Mouse (Mus musculus) thymus, adult 2 months (tissue): Measurements from ENCODE around the gene Bcl3.

Experiments
- CTCF ChIP-seq: fragments of 200-500 bp; IDR thresholded peaks from 2 replicates; pipeline ENCODE4 v1.5.1; 2012; ENCODE audit warnings: mild to moderate bottlenecking, control low read depth, low read length, moderate library complexity, borderline replicate concordance; ENCODE audit not compliant: control insufficient read depth, poor library complexity, insufficient read depth; ENCODE audit errors: extremely low read depth
- POLR2A ChIP-seq: fragments of 200-500 bp; IDR thresholded peaks from 2 replicates; pipeline ENCODE4 v1.6.1; 2012; ENCODE audit warnings: mild to moderate bottlenecking, low read length, control low read depth, moderate library complexity; ENCODE audit not compliant: control insufficient read depth, poor library complexity, insufficient read depth; ENCODE audit errors: extremely low read depth

DNA sequence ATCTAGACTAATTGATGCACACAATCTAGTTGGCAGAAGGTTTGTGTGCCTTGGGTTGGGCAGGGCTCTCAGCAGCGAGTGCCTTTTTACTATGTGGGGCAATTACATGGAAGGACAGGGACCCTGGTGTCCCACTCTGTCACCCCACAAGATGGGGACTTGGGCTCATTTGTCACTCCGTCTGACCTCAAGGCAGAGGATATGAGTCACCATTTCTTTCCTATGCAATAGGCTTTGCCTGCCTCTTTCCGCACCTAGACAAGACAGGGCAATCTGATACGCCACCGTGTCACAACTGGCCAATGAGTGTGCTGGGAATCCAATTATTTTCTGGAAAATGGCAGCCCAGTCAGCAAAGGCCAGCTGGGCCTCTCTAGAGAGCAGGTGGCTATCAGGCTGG is 33.1 kb upstream of the Bcl3 start:
- TF ChIP-seq POLR2A (no peak), CTCF (no peak)
